Mouse (Mus musculus) gastrocnemius, adult 8-10 months (tissue): ENCODE data around the gene Gstm3. TPM values are rescaled to one million over a fixed set of nuclear protein-coding genes. Genes with fewer than 3 reads are reported as not detected.
"Not testable (repeated sequence)": the region's sequence is repeated elsewhere in the genome, so short reads cannot be mapped to it uniquely, and the experiment has no call there.

Source experiments
- DNase-seq, 2 experiments: peaks; one replicate each; pipeline ENCODE4 v3.0.0; 2022; ENCODE audit warnings: low spot score in 2 of 2
- total RNA-seq, 4 experiments: library from RNA; stranded (reverse); gene quantifications; 2 replicates each; pipeline ENCODE4 v1.2.4; 2022

Gstm3 gene
- not detected for total RNA-seq

DNA sequence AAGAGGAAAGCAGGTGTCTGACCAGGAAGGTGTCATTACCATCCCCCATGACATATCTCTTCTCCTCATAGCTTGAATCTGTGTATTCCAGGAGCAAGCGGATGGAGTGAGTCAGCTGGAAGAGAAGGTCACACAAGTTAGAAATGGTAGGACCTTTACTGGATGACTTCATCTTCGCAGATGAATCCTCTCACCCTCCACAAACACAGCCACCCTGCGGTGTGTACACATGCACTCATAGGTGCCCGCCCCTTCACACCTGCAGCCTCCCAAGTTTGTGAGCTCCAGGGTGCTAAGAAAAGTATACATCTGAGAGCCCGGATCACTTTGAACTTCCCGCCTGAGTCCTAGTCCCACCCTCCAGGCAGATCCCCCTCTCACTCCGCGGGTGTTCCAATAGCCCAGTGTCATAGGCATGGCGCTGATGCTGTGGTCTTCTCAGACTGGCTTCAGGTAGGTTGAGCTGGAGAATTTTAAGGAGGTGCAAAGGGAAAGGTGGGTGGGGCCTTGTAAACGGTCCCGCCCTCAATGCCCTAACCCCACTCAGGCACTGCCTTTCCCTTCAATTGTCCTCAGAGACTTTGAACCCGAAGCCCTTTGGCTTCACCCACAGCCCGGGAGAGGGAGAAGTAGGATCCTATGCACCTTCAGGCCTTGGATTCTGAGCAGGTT, at the start of gene Gstm3:
TSS of gene Gstm3 (minus strand) at position 560 of the 672 bp plus-strand sequence.
- DNase-seq: no peak

DNA sequence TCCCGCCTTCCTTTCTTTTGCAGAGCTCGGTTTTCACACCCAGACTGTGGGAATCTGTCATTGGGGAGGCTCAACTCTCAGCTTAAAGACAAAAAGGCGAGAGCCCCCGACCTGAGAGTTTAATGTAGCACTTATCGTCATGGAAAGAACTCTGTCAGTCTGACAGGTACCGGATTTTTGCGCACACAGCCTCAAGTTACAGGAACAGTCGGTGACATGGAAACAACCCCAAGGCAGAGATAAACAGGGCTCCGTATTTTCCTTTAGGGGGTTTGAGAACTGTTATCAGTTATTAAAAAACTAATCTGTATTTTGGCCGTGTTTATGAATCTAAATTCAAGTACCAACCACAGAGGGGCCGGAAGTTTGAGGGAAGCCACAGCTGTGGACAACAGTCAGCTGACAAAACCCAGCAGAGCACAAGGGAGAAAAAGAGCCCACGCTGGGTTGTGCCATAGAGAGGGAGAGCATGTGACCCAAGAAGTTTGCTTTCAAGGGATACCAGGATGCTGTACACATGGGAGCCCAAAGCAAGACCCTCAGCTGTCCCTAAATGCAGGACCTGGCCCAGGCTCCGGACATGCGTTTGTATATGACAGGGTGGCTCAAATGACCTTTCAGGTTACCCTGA, 49.2 kb upstream of the Gstm3 start:
- no peak for DNase-seq

DNA sequence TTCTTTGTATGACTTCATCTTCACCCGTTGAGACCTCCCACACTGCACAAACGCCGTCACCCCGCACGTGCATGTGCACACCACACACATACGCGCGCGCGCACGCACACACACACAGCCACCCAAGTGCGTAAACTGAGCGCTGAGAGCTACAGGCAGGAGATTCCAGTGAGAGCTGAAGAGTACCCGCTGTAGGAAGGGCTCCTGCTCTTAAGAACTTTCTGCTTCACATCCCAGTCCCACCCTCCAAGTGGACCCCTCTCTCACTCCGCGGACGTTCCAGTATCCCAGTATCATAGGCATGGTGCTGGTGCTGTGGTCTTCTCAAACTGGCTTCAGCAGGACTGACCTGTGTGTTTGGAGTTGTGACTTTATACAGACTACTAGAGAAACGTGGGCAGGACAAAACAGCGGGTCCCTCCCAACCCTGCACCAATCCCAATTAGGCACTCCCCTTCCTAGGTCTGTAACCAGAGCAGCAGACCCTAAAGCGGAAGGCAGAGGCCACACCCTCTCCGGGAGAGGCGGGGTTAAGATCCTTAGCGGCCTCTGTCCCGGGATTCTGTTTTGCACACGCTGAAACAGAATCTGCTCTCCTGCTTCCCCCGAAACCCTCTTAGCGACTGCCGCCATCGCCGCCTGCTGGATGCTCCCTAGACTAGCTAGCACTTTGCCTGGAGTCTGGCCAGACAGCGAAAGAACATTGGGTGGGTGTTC, 48.5 kb upstream of the Gstm3 start, which contains the start of gene Gstm1:
TSS of gene Gstm1 (minus strand) at position 501 of the 717 bp plus-strand sequence.
- peak; percentile 95 to 97 for DNase-seq

DNA sequence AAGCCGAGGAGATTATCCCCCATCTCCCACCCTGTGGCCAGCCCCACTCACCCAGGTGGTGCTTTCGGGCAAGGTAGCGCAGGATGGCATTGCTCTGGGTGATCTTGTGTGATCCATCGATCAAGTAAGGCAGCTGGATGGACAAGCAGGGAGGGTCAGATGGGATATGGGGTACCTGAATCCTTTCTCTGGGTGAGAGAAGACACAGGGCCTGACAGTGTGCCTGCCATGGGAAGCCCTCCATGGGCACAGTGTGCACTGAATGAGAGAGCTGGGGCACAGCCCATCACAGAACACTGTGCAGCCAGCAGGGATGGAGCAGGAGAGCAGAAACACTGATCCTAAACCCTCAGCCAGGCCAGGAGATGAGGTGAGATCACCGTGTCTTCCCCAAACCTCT, 47.4 kb upstream of the Gstm3 start:
- DNase-seq: not testable (repeated sequence)

DNA sequence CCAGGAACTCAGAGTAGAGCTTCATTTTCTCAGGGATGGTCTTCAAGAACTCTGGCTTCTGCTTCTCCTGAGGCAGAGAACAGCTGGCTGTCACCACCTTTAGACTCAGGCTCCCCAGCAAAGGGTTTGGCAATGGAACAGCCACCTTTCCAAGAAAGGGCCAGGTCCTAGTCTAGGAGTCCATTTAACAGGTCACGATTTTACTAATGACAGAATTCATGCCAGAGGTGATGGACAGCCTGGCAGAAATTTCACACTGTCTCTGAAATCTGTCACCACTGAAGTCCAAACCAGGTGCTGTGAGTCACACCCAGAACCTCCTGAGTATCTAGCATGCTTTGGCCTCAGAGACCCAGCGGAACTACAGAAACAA, 45.9 kb upstream of the Gstm3 start:
- no peak for DNase-seq

DNA sequence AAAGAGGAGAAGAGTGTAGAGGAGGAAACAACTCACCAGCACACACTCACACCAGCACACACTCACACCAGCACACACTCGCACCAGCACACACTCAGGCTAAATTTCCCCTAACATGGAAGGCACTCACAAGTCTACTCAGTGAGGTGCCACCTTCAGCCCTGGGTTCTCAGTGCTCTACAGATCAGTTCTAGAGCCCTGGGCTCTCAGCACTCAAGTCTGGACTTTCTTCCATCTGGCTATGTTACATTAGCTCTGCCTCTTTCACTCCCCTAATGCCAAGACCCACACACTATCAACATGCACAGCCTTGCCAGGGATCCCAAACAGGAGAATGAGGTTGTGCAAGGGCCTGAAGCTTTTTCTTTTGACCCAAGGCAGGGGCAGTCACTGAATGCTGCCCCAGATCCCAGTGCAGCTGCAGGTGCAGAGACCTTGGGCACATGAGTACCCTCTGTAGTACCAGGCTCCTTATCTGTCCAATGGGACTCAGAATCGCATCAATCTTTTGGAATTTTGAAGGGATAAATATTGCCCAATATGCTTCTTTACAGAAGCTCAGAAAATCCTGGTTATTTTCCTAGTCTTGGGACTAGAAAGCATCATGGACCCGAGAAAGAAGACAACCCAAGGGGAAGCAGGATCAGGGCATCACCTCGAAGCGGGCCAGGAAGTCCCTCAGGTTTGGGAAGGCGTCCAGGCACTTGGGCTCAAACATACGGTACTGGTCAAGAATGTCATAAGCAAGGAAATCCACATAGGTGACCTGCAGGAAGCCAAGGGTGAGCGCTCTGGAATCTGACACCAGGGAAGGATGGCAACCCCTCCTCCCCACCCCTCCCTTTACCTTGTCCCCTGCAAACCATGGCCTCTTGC, 45.3 kb upstream of the Gstm3 start:
- no peak for DNase-seq

DNA sequence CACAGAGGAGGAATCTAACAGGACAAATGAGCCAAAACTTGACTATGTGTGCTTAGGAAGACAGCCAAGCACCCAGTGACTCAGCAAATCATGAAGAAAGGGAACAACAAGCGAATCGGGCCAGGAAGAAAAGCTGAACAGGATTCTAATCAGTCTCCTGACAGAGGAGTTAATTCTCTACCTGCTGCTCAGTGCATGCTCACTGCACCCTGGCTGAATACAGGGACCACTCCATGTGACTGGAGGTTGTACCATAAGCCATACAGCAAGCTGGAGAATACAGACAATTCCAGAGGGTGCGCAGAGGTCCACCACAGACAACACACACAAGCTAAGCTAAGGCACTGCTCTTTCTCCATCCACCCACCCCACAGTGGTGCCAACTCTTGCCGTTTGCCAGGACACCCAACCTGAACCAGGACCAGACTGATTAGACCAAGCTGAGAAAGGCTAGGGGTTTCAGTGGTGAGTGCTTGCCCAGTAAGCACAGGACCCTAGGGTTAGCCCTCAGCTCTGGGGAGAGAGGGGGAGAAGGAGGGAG, 44.3 kb upstream of the Gstm3 start:
- peak; percentile 46 to 48 for DNase-seq

DNA sequence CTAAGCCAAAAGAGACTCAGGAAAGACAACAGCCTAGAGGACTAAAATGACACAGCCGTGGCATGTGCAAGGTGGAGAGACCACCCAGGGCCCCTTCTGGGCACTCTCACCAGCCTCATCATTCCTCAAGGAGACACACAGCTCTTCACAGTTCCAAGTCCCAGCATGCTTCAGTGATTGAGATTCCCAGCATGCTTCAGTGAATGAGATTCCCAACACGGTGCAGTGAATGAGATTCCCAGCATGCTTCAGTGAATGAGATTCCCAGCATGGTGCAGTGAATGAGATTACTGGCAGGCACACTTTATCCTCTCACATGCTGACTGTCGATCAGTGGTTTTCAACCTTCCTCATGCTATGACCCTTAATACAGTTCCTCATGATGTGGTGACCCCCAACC, 42.5 kb upstream of the Gstm3 start:
- no peak for DNase-seq

DNA sequence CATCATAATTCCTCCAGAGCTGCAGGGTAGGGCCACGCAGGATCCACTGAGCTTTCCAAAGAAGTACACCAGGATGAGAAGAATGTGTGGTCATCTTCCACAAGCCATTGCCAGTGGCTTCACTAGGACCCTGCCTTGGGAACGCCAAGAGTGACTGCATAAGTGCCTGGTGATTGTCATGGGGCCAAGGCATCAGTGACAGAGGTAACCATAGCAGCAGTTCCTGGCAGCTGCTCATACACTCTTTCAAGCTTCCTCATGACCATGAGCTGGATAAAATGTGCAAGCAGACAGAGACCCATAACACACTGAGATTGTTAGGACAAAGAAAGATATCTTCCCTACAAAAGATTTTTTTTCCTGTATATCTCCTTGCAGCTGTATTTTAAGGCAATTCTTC, 41.2 kb upstream of the Gstm3 start:
- DNase-seq: no peak

DNA sequence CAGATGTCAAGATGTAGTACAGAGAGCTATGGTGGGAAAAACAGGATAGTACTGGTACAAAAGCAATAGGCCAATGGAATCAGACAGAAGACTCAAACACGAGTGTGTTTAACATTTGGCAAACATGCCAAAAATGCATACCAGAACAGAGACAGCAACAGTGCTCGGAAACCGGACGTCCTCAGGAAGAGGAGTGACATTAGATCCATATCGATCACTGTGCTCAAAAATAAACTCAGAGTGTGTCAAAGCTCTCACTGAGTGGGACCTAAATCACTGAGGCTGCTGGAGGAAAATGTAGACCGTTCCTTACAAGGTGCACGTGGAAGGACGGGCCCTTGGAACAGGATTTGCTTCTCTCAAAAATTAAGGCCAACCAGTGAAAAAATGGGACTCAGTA, 32.9 kb upstream of the Gstm3 start:
- DNase-seq: no peak

DNA sequence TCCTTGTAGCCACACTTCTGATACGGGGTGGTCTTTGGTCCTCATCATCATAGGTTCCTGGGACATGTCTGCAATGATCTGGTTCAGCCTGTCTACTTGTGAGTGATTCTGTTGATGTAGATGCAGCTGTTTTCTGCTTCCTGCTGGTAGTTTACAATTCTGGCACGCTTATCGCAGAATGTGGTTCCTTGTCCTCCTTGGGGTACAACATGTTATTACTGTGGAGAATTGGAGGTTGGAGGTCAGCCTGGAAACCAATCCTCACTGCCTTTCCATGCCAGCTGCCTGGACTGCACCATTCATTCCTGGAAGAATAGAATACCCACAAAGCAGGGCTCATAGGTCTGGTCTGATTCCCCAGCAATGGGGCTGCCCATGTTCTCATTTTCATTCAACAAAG, 30.4 kb upstream of the Gstm3 start:
- no peak for DNase-seq

DNA sequence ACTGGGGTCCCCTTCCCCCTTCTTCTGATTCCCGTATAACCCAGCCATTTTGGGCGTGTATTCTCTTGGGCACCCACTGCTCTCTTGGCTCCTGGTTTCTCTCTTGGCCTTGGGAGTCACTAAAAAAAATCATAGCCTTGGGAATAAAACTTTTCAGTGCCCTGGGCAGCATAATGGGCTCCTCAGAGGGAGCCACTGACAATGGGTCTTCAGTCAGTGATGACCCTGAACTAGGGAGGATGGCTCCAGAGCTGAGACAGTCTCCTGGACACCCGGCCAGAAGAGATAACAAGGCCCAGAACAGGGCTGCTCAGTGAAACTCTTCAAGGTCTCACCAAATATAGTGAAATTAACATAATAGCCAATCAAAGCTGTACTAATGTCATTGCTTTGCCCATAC, 29.5 kb upstream of the Gstm3 start:
- DNase-seq: no peak

DNA sequence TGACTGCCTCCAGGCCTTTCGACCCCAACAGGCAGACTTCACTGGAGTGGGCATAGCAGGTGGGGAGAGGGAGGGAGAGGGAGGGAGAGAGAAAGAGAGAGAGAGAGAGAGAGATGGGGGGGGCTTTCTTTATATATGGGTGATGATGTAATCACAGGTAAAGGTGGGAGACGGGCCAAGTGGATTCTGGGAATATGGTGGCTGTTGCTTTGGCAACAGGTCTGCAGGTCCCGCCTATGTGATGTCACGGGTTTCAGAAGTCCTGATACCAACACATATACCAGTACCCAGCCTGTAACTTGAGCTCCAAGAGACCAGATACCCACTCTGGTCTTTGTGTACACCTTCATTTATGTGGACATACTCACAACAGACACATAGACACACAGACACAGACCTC, 27.5 kb upstream of the Gstm3 start:
- DNase-seq: no peak

DNA sequence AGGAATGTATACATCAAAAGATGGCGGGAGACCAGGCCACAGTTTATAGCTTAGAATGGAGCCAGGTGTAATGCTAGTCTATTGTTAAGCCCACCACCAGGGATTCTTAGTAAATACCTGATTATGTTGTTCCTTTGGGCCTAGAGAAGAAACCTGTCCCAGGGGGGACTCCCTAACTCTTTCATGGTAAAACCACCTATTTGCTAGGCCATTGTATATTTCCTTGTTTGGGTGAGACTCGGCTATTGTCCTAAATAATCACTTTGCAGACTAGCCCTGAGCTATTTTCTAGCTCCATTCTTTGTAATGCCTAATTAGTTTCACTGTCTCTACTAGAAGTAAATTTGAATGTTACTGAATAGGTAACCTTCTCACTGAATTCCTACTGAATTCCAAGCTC, 26.9 kb upstream of the Gstm3 start:
- not testable (repeated sequence) for DNase-seq

DNA sequence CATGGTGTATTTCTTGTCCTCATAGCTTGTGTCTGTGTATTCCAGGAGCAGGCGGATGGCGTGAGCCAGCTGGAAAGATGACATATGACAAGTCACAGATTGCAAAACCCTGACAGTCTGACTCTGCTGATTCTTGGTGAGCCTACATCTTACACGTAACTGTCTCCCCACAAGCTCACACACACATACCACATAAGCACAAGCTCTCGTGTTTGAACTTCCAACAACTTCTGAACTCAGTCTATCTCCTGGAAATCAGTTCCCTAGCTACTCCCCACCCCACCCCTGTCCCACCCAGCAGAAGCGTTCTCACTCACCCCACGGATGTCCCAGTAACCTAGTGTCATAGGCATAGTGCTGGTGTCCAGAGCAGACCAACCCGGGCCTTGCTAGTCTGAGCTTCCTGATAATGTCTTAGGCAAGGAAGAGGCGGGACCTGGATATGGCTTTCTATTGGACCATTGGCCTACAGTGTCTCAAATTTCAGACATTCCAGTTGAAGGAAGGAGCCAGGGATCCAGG, 17.0 kb upstream of the Gstm3 start, which contains the start of gene Gstm2:
TSS of gene Gstm2 (minus strand) at position 413 of the 522 bp plus-strand sequence.
- peak; percentile 48 for DNase-seq

DNA sequence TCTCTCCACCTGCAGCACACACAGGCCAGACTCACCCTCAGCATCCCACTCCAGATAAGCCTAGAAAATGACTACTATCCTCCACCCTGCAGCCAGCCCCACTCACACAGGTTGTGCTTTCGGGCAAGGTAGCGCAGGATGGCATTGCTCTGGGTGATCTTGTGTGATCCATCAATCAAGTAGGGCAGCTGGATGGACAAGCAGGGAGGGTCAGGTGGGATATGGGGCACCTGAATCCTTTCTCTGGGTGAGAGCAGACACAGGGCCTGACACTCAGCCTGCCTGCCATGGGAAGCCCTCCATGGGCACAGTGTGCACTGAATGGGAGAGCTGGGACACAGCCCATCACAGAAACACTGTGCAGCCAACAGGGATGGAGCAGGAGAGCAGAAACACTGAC, 16.1 kb upstream of the Gstm3 start:
- DNase-seq: not testable (repeated sequence)

DNA sequence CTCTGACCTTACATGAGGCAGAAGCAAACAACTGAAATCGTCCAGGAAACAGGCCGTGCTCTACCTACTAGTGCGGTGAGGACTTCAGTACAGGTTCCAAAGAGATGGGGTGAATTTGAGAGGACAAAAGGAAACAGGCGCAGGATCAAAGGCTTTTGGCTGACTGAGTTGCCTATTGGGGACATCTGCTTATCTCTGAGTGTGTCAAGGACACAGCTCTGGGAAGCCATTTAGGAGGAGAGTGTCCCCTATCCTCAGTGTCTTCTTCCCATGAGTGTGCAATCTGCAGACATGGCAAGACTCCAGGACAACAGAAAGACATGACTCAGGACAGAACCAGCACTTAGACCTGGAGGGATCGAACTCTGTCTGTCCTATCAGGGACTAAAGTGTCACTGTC, 15.4 kb upstream of the Gstm3 start:
- no peak for DNase-seq

DNA sequence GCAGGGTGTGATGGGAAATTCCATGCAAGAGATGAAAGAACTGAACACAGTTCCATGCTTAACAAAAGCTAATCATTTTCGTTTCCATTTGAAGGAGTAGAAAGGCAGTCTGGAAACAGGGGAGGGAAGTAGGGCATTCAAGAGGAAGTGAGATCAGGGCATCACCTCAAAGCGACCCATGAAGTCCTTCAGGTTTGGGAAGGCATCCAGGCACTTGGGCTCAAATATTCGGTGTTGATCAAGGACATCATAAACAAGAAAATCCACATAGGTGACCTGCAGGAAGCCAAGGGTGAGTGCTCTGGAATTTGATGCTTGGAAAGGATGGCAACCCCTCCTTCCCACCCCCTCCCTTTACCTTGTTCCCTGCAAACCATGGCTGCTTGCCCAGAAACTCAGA, 14.7 kb upstream of the Gstm3 start:
- DNase-seq: no peak

DNA sequence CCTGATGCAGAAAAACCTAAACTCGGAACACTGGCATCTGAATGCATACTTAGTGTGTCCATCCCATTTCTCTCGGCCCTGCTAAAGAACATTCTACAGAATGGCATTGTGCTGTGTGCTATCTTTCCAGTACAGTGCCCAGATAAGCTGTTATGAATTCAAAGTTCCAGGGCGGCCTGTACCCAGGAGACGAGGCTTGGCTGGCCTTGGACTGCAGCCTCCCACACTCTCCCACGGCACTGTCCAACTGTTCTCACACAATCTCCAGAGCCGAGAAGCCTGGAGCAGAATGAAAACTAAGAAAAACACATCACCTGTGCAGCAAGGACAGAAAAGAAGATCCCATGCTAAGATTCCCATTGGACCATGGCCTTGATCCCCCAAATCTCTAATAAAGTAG, 13.6 kb upstream of the Gstm3 start:
- DNase-seq: no peak

DNA sequence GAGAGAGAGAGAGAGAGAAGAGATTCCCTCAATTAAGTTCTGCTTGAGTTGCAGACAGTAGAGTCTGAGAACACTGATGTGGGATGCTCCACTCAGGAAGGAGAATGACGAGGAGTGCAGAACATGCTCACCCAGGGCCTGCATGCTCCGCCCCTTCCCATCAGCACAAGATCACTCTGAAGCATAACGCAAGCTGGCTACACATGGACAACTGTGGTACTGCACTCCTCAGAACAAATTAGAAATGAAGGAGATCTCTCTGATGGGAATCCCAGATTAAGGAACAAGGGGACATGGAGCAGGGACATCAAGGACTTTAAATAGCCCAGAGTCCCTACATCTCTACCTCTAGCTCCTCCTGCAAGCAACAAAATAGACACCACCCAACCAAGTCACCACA, 12.2 kb upstream of the Gstm3 start:
- no peak for DNase-seq

DNA sequence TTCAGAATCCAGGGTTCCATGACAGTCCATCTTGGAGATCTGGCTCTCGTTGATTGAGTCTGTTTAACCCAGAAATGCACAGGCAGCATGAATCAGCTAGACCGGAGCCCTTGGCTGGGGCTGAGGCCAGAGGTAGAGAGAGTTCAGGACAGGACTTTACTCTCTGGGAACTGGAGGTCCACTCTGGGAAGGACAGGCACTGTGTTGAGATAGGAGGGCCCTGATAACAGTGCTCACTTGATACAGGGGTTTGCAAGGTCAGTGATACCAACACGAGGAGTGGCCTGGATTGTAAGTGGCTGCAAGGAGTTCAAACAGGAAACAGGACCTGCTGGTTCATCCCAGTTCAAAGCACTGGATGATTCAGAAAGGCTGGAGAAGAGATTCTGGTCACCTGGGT, 8.6 kb upstream of the Gstm3 start:
- no peak for DNase-seq
